Mouse (Mus musculus) spleen, adult 2 months (tissue): ENCODE measurements around the gene Gm20388.

Source experiments
- CTCF ChIP-seq: fragments of 200-500 bp; IDR thresholded peaks from 2 replicates; pipeline ENCODE4 v1.5.1; 2011; ENCODE audit warnings: mild to moderate bottlenecking, inconsistent platforms; ENCODE audit not compliant: insufficient read depth, insufficient read length, insufficient replicate concordance; ENCODE audit errors: extremely low read depth
- POLR2A ChIP-seq: fragments of 200-500 bp; IDR thresholded peaks from 2 replicates; pipeline ENCODE4 v1.6.1; 2011; ENCODE audit warnings: low read depth, low read length, inconsistent platforms

DNA sequence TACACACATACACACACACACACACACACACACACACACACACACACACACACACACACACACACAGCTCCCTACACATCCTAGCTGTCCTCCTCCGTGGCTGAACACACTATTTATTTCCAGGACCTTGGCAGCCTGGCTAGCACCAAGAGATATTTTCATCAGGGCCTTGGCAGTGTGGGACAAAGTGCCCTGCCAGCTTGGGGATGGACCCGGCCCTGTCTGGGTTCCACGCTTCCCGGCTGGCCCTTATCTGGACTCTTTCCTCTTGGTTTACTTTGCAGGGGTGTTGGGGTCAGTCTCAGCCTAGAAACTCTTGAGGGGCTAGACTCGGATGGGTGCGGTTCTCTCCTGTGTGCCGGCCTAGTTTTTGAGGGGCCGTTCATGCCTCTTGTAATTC, 89.8 kb downstream of the Gm20388 start:
- TF ChIP-seq POLR2A (no peak), CTCF (no peak)
